Mouse (Mus musculus) olfactory bulb, adult 2 months (tissue): ENCODE measurements around the gene Gm13691. TPM values are rescaled to one million over a fixed set of nuclear protein-coding genes. Genes with fewer than 3 reads are reported as not detected.
"Not testable (repeated sequence)": the region's sequence is repeated elsewhere in the genome, so short reads cannot be mapped to it uniquely, and the experiment has no call there.

Source experiments
- H3K27ac ChIP-seq: fragments of 200-500 bp; 2 replicates; pipeline ENCODE4 v1.5.1; 2012; ENCODE audit warnings: low read depth, low read length; ENCODE audit not compliant: insufficient read depth
- H3K4me1 ChIP-seq: fragments of 200-500 bp; 2 replicates; pipeline ENCODE4 v1.6.1; 2012; ENCODE audit warnings: low read length; ENCODE audit not compliant: control insufficient read depth, insufficient read depth
- H3K4me3 ChIP-seq: fragments of 200-500 bp; 2 replicates; pipeline ENCODE4 v1.5.1; 2012; ENCODE audit warnings: mild to moderate bottlenecking, low read depth, low read length, moderate library complexity; ENCODE audit not compliant: insufficient read depth
- CTCF ChIP-seq: fragments of 200-500 bp; IDR thresholded peaks from 2 replicates; pipeline ENCODE4 v1.5.1; 2012; ENCODE audit warnings: low read depth, mild to moderate bottlenecking, low read length, moderate library complexity; ENCODE audit not compliant: insufficient read depth
- POLR2A ChIP-seq: fragments of 200-500 bp; IDR thresholded peaks from 2 replicates; pipeline ENCODE4 v1.6.1; 2012; ENCODE audit warnings: mild to moderate bottlenecking, low read depth, low read length, moderate library complexity; ENCODE audit not compliant: insufficient read depth
- WGBS: fragments of 180-500 bp; shearing (Covaris S2); methylation state at CpG from one replicate; pipeline ENCODE4 v1.1.7; 2018; 5-methylcytosine and 5-hydroxymethylcytosine counted together
- polyA plus RNA-seq: library from polyadenylated mRNA; stranded (reverse); fragments of >200 nt; gene quantifications from 2 replicates; pipeline ENCODE4 v1.2.4, GENCODE M21; 2012; ENCODE audit warnings: low replicate concordance; ENCODE audit not compliant: missing spikeins, insufficient read depth, insufficient read length

Gm13691 gene
- polyA plus RNA-seq, 1 experiment = not detected

GRCm38 (mm10) chr2:84025217-84025616, 34.9 kb downstream of the Gm13691 start:
- WGBS = 38% methylated on average over 4 of the region's 4 CpGs
- TF ChIP-seq CTCF (no peak), POLR2A (no peak)
- Histone ChIP-seq H3K27ac (no peak overlapping the region), H3K4me3 (no peak overlapping the region), H3K4me1 (0 out of 2 replicates have a peak, but pooled peaks cover 4% of the 10 kb centered on the region)

DNA sequence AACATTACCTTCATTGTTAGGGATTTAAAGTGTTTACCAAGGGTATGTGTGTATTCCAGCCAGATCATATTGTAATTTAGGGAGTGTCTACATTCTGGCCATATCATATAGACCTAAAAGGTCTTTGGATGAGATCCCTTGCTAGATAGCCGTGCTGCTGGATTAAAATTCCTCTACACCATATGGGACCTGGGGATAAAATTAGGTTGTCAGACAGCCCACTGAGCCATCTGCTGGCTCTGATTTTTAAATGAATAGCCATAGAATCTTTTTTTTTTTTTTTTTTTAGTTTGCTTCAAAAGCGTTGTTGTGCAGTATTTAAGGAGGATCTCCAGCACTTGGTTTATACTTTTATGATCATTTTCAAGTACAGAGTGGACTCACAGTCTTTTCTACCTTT, 42.2 kb downstream of the Gm13691 start:
- Histone ChIP-seq H3K4me3 (no peak overlapping the region), H3K27ac (no peak overlapping the region), H3K4me1 (no peaks in the 10 kb centered on the region)
- WGBS = 93% methylated on average over 2 of the region's 2 CpGs
- TF ChIP-seq POLR2A (no peak), CTCF (no peak)

- TF ChIP-seq POLR2A (no peak), CTCF (no peak)
- WGBS = 90% methylated on average over 4 of the region's 4 CpGs
Measured at GRCm38 (mm10) chr2:84035997-84036396, 45.6 kb downstream of the Gm13691 start.

DNA sequence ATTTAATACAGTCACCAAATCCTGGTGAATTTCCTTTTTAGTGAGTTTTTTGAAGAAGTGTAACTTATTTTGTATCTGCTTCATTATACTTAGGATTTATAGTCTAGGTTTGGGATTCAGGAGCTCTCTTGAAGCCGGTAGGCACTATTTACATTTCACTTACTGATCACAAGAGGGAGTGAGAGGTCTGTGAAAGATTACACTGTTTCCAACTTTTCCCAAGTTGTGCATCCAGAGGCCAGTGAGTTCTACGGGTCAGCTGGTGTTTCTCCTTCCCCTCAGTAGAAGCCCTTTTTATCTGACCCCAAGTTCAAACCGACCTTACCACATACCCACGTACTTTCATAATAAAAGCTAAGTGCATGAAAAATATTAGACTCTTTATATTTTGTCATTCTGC, 47.0 kb downstream of the Gm13691 start:
- no peak overlapping the region for H3K4me3 ChIP-seq
- no peak overlapping the region for H3K27ac ChIP-seq
- no peaks in the 10 kb centered on the region for H3K4me1 ChIP-seq
- TF ChIP-seq POLR2A (no peak), CTCF (no peak)
- 37% methylated on average over 4 of the region's 4 CpGs for WGBS

More at GRCm38 (mm10) chr2:84035997-84036396, 45.6 kb downstream of the Gm13691 start:
- Histone ChIP-seq H3K4me1 (no peaks in the 10 kb centered on the region), H3K4me3 (no peak overlapping the region), H3K27ac (no peak overlapping the region)

DNA sequence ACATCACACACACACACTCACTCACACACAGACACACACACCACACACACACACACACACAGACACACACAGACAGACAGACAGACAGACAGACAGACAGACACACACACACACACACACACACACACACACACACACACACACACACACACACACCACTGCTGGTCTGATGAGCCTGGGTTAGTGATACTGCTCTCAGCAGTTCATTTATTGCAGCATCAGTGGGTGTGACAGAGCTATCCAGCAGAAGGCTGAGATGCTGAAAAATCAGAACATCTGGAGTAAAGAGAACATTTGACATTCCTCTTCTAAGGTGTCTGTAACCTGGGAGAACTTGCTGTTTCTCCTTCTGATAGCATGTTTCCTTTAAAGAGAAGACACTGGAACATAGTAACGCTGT, 47.6 kb downstream of the Gm13691 start:
- not testable (repeated sequence) for H3K4me1 ChIP-seq, H3K4me3 ChIP-seq, H3K27ac ChIP-seq
- 88% methylated on average over 1 of the region's 1 CpGs for WGBS

- H3K4me1 ChIP-seq = no peaks in the 10 kb centered on the region
- no peak overlapping the region for H3K27ac ChIP-seq
- WGBS = 84% methylated on average over 6 of the region's 6 CpGs
- TF ChIP-seq POLR2A = no peak
- TF ChIP-seq CTCF = no peak
- H3K4me3 ChIP-seq = no peak overlapping the region
Measured at GRCm38 (mm10) chr2:84039277-84039676, 48.9 kb downstream of the Gm13691 start.

Other genes starting within 250 kb of the Gm13691 start
- gene Fam171b, start 177.9 kb upstream of the Gm13691 start, polyA plus RNA-seq = 72.0 and 217 TPM in 2 replicates
- not detected in 2 replicates for gene Zswim2, start 49.3 kb upstream of the Gm13691 start, polyA plus RNA-seq
- gene Gm13698, start 34.9 kb upstream of the Gm13691 start, polyA plus RNA-seq = not detected in 2 replicates
- not detected in 2 replicates for gene Gm13693, start 29.1 kb upstream of the Gm13691 start, polyA plus RNA-seq
- gene Gm13695, start 23.2 kb upstream of the Gm13691 start, polyA plus RNA-seq = not detected in 2 replicates
- gene Gm13696, start 17.4 kb upstream of the Gm13691 start, polyA plus RNA-seq = not detected in 2 replicates
- gene Gm13694, start 11.6 kb upstream of the Gm13691 start, polyA plus RNA-seq = not detected in 2 replicates
- gene Gm13697, start 5.8 kb upstream of the Gm13691 start, polyA plus RNA-seq = not detected in 2 replicates